Mouse (Mus musculus) cerebral cortex, adult 2 months (tissue): Measurements from ENCODE around the gene Dppa5a.

ENCODE experiments used
- WGBS: fragments of 180-500 bp; shearing (Covaris S2); methylation state at CpG from one replicate; pipeline ENCODE4 v1.1.7; 2018; 5-methylcytosine and 5-hydroxymethylcytosine counted together

Dppa5a gene

DNA sequence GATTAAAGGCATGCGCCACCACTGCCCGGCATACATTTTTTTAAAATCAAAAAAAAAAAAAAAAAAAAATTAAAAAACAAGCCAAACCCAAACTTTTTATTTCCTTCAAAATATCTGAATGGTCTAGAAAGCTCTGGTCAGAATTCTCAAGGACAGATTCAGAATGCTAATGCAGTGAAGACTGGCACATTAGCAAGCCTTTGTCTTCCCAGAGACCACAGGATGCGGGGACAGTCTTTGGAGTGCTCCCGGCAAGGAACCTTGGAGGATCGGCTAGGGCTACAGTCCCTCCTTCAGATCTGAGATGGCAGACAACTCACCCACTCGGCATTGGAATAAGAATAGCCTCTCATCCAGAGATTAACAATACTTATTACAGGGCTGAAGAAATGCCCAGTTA, 3.3 kb downstream of the Dppa5a start:
- WGBS: 93% methylated on average over 6 of the region's 6 CpGs

DNA sequence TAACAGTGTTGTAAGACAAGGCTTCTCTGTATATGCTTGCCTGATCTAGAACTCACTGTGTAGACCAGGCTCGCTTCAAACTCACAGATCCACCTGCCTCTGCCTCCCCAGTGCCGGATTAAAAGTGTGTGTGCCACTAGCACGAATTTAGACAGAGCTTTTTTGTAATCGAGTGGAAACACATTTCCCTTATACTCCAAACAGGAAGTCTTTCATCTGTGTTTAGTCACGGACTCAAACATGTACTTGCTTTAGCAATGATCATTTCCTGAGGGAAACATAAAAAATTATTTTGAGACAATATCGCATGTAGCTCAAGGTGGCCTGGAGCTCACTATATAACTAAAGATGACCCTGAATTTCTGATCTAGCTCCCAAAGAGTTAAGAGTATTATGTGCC, 4.6 kb downstream of the Dppa5a start:
- 53% methylated on average over 6 of the region's 6 CpGs for WGBS

DNA sequence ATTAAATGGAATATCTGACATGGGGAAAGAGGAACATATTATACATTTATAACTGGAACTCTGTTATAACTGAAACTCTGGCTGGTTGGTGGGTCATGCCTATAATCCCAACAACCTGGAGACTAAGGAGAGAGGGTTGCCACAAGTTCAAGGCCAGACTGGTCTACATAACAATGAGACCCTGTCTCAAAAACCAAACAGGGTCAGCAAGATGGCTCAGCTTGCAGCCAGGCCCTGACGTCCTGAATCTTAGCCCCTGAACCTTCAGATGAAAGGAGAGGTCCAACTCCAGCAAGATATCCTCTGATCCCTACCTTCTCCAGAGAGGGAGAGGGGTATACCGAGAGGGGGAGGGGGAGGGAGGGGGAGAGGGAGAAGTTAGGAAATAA, 7.5 kb downstream of the Dppa5a start:
- 58% methylated on average over 2 of the region's 2 CpGs for WGBS

DNA sequence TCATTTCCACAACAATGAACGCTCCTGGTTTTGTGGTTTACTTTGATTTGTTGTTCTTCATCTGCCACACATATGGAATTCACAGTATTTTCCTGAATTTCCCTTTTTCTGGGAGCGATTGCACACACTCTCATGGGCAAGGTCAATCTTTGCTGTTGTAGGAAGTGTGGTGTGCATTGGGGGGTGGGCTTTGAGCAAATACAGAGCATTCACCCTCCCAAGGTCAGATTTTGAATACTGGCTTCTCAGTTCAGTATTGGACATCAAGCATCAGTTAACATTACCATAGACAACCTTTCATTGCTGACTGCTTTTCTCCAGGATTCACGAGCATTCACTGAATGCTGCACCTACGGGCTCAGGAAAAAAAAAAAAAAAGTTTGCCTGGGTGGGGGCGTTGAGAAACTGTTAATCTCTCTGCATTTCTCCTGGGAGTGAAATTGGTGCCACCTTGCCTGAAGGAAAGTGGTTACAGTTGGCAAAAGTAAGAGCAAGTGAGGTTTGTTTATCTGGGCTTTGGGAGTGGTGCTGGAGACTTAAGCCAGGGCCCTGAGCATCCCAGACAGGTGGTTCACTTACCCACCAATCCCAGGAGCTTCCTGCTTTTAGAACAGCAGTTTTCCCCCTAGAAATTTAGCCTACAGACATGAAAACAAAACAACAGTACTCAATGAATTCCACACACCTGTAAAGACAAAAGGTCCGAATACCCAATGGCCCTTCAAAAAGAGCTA, 8.1 kb downstream of the Dppa5a start:
- 85% methylated on average over 6 of the region's 6 CpGs for WGBS

DNA sequence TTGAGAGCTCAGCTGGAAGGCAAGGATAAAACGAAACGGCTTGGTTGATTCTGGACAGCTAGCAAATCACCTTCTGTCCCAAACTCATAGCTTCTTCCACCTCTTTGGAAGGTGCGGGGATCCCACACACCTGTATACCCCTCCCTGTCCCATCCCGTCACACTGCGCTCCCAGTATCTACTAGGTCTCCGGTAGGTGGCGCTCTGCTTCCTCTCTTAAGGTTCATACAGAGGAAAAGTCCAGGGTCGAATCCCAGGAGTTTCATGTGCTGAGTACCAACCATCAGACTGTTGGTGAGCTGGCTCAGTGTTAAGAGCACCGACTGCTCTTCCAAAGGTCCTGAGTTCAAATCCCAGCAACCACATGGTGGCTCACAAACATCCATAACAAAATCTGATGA, 9.9 kb downstream of the Dppa5a start:
- 20% methylated on average over 9 of the region's 9 CpGs for WGBS

DNA sequence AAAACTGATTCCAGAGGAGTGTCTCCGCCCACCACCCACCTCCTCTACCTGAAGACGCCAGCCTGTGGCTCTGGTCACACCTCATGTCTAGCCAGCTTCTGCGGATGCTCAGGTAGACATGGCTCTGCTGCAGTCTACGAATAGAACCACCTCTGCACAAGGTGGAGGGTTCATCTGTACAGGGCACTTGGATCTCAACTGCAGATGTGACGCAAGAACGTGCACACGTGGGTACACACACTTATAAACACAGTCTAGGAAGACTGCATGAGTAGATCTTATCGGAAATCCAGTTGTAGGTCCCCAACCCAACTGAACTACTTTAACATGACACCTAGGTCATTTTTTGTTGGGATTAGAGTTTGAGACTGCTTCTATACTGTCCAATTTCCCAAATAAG, 12.4 kb downstream of the Dppa5a start, which contains the start of gene Gsta2:
Gene Gsta2, minus strand, starts transcription at position 178 of the 400 bp plus-strand sequence.
- 88% methylated on average over 8 of the region's 8 CpGs for WGBS

DNA sequence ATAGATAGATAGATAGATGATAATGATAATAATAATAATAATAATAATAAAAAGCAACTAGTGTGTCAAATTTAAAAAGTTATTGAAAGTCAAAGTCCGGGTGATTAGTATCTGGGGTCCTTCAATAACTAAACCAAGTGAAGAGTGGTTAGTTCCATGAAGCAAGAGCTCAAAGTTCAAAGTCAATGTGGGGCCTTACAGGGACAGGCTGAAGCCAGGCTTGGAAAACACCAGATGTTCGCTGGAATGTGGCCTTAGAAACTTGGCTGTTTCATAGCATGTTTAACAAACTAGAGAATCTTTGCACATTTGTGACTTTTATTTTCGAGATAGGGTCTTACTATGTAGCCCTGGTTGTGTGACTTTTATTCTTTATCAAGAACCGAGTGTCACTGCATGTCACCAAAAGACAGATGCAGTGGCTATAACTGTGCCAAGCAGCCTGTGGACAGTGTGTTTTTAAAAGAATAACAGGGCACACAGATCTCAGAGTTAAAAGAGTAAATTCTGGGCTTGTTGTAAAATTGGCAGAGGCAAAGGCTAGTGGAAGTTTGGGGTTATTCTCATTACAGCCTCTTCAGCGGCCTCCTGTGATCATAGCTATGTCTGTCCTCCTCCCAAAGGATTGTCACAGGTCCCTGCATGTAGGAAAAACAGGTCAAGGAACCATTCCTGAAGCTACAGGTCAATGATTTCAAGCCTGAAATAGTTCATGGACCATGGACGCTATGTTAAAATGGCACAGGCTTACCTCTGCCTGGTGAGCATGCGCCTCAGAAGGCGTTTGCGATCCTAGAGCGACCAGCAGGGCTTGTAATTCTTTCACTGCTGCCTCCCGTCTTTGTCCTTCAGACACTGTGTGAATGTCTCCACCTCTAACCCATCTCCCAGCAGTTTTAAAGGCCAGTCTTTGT, 13.1 kb downstream of the Dppa5a start:
- 86% methylated on average over 11 of the region's 11 CpGs for WGBS

DNA sequence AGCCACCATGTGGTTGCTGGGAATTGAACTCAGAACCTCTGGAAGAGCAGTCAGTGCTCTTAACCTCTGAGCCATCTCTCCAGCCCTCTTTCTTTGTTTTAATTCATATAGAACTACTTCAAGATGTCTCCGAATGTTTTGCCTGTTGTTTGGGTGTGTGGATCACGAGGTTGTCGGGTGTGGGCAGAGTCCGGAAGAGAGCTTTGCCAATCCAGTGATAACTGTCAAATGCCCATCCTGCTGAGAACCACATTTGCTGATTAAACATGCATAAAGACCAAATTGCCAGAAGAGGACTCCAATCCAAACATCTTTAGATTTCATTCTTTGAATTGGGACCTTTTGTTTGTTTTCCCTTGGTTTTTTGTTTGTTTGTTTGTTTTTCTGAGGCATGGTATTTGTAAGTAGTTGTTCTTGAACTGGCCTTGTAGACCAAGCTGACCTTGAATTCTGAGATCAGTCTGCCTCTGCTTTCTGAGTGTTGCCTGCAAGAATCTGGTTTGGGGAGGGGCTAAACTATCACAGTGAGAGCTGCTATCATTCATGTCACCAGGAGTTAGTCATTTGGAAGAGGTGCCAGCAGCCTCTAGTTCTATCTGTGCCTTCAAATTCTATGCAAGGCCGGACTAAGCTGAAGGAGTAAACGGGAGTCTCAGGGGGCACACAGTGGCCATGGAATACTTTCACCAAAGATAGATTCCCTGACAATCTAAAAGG, 16.3 kb downstream of the Dppa5a start:
- 92% methylated on average over 6 of the region's 6 CpGs for WGBS

DNA sequence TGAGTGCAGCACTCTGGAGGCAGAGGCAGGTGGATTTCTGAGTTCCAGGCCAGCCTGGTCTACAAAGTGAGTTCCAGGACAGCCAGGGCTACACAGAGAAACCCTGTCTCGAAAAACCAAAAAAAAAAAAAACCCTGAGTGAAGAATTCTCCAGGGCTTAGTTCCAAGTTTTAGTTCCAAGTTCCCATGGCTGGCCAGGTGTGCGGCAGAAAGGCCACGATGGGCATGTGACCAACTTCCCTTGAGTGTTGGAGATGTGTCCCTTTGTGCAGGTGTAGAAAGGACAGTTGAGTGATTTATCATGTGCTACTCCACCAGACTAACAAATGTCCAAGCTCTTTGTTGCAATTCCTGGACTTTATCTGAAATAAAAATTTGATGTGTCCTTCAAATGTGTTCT, 18.8 kb downstream of the Dppa5a start:
- WGBS: 81% methylated on average over 3 of the region's 3 CpGs

DNA sequence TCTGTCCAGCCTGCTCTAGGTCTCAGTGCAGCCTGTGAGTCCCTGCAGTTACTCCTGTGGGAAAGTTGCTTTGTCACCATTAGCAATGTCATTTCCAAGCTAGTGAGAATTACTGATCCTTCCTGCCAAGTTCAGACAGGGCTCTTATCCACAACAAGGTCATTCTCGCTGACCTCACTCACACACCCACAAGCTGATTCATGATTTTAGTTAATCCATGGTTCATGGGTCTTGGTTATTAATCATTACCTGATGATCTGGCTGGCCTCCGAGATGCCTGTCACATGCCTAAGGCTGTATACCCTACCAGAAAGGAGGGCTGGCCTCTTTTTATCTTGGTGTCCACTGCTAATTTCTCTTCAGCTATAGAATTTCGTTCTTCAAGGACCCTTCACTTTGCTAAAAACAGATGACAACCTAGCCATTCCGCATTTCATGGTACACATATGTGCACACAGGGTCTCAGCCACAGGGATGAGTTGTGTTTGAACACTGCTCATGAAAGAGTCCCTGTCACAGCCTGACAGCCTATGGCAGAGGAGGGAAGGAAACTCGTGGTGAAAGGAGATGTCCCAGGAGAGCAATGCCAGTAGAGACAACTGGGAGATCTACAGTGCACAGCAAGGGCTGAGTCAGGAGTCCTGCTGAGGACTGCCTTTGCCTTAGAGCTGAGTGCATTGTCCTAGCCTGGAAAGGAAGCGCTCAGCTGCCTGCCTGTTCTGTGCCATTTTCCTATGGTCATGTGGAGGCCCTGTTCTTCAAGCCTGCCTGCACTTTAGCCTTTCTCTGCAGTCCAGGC, 19.6 kb downstream of the Dppa5a start:
- WGBS: 81% methylated on average over 6 of the region's 6 CpGs

DNA sequence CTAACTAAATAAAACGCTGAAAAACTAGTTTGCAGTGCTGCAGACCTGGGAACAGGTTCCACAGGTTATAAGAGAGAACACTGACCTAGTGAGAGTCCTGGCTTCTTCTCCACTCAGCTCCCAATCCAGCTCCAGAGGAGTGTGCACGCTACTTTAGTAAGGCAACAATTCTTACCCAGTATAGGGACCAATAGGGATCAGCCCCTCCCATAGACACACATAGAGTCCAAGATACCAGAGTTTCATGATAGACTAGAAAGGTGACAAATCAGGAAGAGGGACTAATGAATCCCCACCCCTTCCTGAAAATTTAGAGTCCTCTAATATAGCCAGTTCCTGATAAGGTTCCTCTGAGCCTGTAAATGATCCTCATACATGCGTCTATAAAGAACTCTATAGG, 21.0 kb downstream of the Dppa5a start:
- 66% methylated on average over 3 of the region's 3 CpGs for WGBS

DNA sequence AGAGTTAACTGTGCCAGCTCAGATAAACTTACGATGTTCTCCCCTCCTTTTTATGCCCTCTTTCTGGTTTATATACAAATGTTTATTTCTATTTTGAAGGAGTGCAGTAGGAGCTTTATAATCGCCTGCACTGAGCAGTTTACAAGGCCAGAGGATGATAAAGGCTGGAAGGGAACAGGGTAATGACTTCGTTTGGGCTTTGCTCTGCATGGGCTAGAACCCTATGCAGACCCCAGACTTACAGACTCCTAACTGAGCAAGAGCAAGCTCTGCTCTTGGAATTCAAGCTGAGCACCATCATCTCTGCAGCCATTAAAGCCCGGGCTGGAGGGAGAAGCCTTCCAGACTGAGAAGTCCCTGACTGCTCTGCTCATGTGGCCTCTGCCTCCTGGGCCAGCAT, 22.7 kb downstream of the Dppa5a start:
- 63% methylated on average over 4 of the region's 4 CpGs for WGBS

DNA sequence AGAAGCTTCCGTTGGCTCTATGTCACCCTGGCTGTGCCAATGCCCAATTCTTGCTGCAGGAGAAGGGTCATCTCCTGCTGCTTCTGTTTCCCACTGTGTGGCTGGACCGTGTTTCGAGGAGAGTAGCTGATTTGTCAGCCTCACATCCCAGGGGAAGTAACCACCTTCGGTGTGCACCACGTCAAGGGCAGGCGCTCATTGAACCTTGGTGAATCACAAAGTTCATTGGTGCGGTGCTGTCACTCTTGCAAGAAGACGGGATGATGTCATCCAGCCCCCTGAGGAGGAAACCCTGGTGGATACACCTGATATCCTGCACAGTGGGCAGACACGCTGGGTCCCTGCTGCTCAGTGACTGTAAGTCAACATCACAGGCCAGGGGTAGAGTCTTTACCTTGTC, 24.9 kb downstream of the Dppa5a start:
- 84% methylated on average over 9 of the region's 9 CpGs for WGBS

DNA sequence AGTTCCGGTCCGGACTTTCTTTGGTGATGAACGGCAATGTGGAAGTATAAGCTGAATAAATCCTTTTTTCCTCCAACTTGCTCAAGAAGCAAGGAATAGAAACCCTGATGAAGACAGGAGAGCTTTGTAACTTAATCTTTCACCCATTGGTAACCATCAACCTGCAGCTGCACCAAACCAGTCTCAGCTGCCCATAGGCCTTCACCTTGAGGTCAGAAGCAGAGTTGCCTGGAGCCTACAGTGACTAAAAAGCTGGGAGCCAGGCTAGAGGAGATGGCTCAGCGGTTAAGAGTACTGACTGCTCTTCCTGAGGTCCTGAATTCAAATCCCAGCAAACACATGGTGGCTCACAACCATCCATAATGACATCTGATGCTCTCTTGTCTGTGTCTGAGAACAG, 25.5 kb downstream of the Dppa5a start:
- 92% methylated on average over 4 of the region's 4 CpGs for WGBS

DNA sequence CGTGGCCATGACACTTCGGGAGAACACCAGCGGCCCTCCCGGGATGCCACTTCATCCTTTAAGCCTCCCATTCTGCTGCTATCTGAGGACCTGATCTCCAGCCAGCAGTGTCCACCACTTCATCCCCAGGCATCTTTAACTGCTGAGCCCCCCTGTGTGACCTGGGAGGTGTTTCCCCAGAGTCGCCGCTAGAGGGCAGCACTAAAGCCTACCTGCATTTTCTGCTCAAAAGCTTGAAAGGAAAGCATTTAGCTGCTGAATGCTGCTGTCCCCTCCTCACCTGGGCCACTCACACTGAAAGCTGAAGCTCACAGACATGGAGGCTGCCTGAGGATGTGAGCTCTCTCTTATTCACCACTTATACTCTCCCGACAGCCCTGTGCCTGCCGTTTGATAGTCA, 27.7 kb downstream of the Dppa5a start:
- WGBS: 11% methylated on average over 8 of the region's 8 CpGs

DNA sequence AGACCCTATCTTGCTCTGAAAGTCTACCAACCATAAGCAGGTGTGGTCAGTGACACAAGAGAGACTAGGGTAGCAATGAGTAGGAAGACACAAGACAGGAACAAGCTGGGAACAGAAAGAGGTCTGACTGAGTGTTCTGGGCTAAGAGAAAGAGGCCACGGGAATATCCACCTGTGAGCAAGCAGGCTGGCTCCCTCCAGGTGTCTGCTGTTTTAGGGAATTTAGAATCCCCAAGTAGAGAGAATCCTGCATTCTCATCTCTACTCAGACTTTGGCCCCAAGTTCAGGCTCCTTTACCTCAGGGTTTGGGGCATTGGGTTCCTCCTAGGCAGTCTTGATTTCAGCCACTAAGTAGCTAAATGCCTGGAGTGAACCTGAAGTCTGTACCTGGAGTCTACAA, 40.7 kb downstream of the Dppa5a start, which contains the start of gene Omt2b:
Gene Omt2b, plus strand, starts transcription at position 301 of the 400 bp plus-strand sequence.
- 100% methylated on average over 1 of the region's 1 CpGs for WGBS

DNA sequence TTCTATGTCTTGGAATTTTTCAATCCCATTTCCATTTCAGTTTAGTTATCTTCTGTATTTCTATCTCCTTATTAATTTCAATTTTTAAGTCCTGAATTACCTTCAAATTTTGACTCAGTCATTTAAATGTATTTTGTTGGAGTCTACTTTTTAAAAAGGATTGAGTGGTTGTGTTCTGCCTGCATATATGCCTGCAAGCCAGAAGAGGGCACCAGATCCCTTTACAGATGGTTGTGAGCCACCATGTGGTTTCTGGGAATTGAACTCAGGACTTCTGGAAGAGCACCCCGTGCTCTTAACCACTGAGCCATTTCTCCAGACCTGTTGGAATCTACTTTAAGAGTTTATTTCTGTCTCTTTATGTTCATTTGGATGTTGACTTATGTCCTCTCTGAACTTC, 48.5 kb downstream of the Dppa5a start:
- WGBS: 34% methylated on average over 1 of the region's 1 CpGs
